Mouse (Mus musculus) intestine, embryonic 15.5 days (tissue): ENCODE measurements around the gene Dusp19. TPM values are rescaled to one million over a fixed set of nuclear protein-coding genes. Genes with fewer than 3 reads are reported as not detected.

Source experiments
- ATAC-seq: fragments of 200-750 bp; cut with Nextera tagmentation; 2 replicates; pipeline ENCODE4 v1.8.0; 2017; ENCODE audit warnings: moderate TSS enrichment, moderate library complexity
- H3K27ac ChIP-seq: fragments of 300-500 bp; sonication (generic); 2 replicates; pipeline ENCODE4 v1.5.1; 2015; ENCODE audit warnings: mild to moderate bottlenecking, inconsistent platforms
- H3K27me3 ChIP-seq: fragments of 300-500 bp; sonication (generic); replicated peaks from 2 replicates; pipeline ENCODE4 v1.6.1; 2015; ENCODE audit warnings: inconsistent platforms
- H3K36me3 ChIP-seq: fragments of 300-500 bp; sonication (generic); 2 replicates; pipeline ENCODE4 v1.6.1; 2015; ENCODE audit warnings: inconsistent platforms
- H3K4me1 ChIP-seq: fragments of 300-500 bp; sonication (generic); replicated peaks from 2 replicates; pipeline ENCODE4 v1.6.1; 2015; ENCODE audit warnings: inconsistent platforms
- H3K4me2 ChIP-seq: fragments of 300-500 bp; sonication (generic); replicated peaks from 2 replicates; pipeline ENCODE4 v1.6.1; 2015; ENCODE audit warnings: mild to moderate bottlenecking, inconsistent platforms
- H3K4me3 ChIP-seq: fragments of 300-500 bp; sonication (generic); replicated peaks from 2 replicates; pipeline ENCODE4 v1.5.1; 2015; ENCODE audit warnings: inconsistent platforms
- H3K9ac ChIP-seq: fragments of 300-500 bp; sonication (generic); 2 replicates; pipeline ENCODE4 v1.6.1; 2015; ENCODE audit warnings: inconsistent platforms
- H3K9me3 ChIP-seq: fragments of 300-500 bp; sonication (generic); 2 replicates; pipeline ENCODE4 v1.6.1; 2016; ENCODE audit warnings: inconsistent platforms
- WGBS: fragments of 180-500 bp; shearing (Covaris S2); methylation state at CpG from one replicate; pipeline ENCODE4 v1.1.7; 2015; 5-methylcytosine and 5-hydroxymethylcytosine counted together
- microRNA counts: library from miRNA; unstranded; fragments of <30 nt; microRNA quantifications from one replicate; lab custom pipeline; 2016
- polyA plus RNA-seq: library from polyadenylated mRNA; unstranded; fragments of >200 nt; fragmentation: Nextera tagmentation; extraction: Ambion mirVana; gene quantifications from 2 replicates; pipeline ENCODE4 v1.2.1, GENCODE M21; 2015

The Dusp19 gene
- polyA plus RNA-seq, 1 experiment from 2014 or later: 16.4 TPM

DNA sequence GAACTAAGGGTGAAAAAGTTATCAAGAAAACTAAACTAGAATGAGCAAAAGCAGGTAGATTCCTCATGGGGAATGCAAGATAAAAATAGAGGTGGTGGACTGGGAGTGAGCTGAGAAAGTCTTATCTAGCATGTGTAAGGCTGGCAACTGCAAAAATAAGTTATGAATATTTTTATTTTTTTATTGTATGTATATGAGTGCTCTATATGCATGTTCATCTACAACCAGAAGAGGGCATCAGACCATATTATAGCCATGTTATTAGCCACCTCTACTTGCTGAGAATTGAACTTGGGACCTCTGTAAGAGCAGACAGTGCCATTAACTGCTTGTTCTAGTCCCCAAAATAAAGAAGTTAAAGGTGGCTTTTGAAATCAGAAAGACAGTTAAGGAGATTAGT, 44.6 kb downstream of the Dusp19 start:
- no peak overlapping the region for H3K9ac ChIP-seq
- H3K27me3 ChIP-seq: no peaks in the 10 kb centered on the region
- H3K36me3 ChIP-seq: peaks cover 5% of the 10 kb centered on the region
- no peak overlapping the region for H3K4me2 ChIP-seq
- H3K9me3 ChIP-seq: no peaks in the 10 kb centered on the region
- H3K4me3 ChIP-seq: no peak overlapping the region
- H3K4me1 ChIP-seq: no peaks in the 10 kb centered on the region
- no peak overlapping the region for H3K27ac ChIP-seq
- ATAC-seq: no peak

GRCm38 (mm10) chr2:80662682-80663081, 45.8 kb downstream of the Dusp19 start:
- H3K36me3 ChIP-seq: peaks cover 5% of the 10 kb centered on the region
- 82% methylated on average over 2 of the region's 2 CpGs for WGBS
- H3K4me1 ChIP-seq: no peaks in the 10 kb centered on the region
- no peak overlapping the region for H3K9ac ChIP-seq
- ATAC-seq: no peak; the same call in 1 of the 2 replicates
- no peaks in the 10 kb centered on the region for H3K27me3 ChIP-seq
- H3K4me2 ChIP-seq: no peak overlapping the region
- H3K27ac ChIP-seq: no peak overlapping the region
- H3K4me3 ChIP-seq: no peak overlapping the region
- no peaks in the 10 kb centered on the region for H3K9me3 ChIP-seq

- Histone ChIP-seq H3K4me2 (no peak overlapping the region), H3K27ac (no peak overlapping the region), H3K27me3 (no peaks in the 10 kb centered on the region), H3K4me1 (no peaks in the 10 kb centered on the region), H3K9me3 (no peaks in the 10 kb centered on the region), H3K9ac (no peak overlapping the region), H3K36me3 (no peaks in the 10 kb centered on the region), H3K4me3 (no peak overlapping the region)
- WGBS: 89% methylated on average over 5 of the region's 5 CpGs
- ATAC-seq: no peak
These were observed 50.6 kb downstream of the Dusp19 start for GRCm38 (mm10) chr2:80667396-80667964.

DNA sequence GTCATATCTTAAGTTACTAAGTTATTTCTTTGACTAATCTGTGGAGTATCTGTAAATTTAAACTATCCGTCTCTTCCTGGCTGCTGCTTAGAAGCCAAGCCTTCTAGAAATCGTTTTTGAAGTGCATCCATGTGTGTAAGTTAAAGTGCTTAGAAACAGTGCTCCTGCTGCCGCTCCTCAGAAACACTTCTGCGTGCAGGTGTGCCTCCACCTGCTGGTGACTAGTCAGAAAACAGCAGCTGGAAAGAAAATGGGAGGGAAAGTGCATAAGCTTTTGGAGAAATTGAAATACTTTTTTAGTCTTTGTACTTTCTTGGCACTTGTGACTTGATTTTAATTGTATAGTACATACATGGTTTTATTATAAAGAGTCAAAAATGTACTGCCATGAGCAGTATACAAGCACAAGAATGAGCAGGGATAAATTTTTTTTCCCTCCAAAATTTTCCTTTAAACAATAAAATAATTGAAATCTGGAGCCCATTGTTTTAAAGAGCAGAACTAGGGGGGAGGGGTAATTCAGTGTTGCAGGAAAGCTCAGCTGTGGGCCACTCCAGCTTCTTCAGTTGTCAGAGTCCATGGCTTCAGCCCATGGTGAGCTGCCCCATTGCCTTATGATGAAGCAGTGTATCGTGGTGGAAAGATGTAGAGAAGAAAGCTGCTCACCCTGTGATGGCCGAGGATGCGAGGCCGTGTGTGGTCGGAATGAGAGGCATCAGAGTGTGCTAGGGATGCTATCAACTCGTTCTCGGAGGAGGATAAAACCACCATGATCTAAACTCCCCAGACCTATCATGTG, 53.2 kb downstream of the Dusp19 start:
- H3K9ac ChIP-seq: no peak overlapping the region
- no peaks in the 10 kb centered on the region for H3K27me3 ChIP-seq
- H3K4me2 ChIP-seq: no peak overlapping the region
- ATAC-seq: no peak
- no peaks in the 10 kb centered on the region for H3K4me1 ChIP-seq
- H3K27ac ChIP-seq: no peak overlapping the region
- no peak overlapping the region for H3K4me3 ChIP-seq
- 76% methylated on average over 11 of the region's 11 CpGs for WGBS
- no peaks in the 10 kb centered on the region for H3K36me3 ChIP-seq
- H3K9me3 ChIP-seq: no peaks in the 10 kb centered on the region

GRCm38 (mm10) chr2:80678803-80679202, 62.0 kb downstream of the Dusp19 start:
- no peaks in the 10 kb centered on the region for H3K36me3 ChIP-seq
- H3K27ac ChIP-seq: no peak overlapping the region
- H3K4me1 ChIP-seq: no peaks in the 10 kb centered on the region
- 87% methylated on average over 8 of the region's 8 CpGs for WGBS
- no peaks in the 10 kb centered on the region for H3K9me3 ChIP-seq
- ATAC-seq: no peak
- H3K4me2 ChIP-seq: no peak overlapping the region
- no peak overlapping the region for H3K4me3 ChIP-seq
- no peaks in the 10 kb centered on the region for H3K27me3 ChIP-seq
- no peak overlapping the region for H3K9ac ChIP-seq

MicroRNAs within 50 kb of the gene (microRNA counts, 519-probe panel; counts per million panel counts)
- microRNA mmu-miR-684 (lab: Ali Mortazavi, UCI): 2,331 counts per million, percentile 61 among the panel's probes with 10 or more counts

Other genes starting within 250 kb of the Dusp19 start
- gene Frzb, start 169.4 kb upstream of the Dusp19 start, polyA plus RNA-seq: 2.1 and 2.5 TPM in 2 replicates
- 64.7 and 69.4 TPM in 2 replicates for gene Nckap1, start 35.7 kb upstream of the Dusp19 start, polyA plus RNA-seq
- gene Nup35, start 191 bp downstream of the Dusp19 start, polyA plus RNA-seq: 37.5 and 38.8 TPM in 2 replicates